Mouse (Mus musculus) lung, adult 2 months (tissue): ENCODE results near the gene Dennd2d.

Source experiments
- CTCF ChIP-seq: fragments of 200-500 bp; IDR thresholded peaks from 2 replicates; pipeline ENCODE4 v1.5.1; 2011; ENCODE audit warnings: mild to moderate bottlenecking, low read length, control low read depth; ENCODE audit not compliant: insufficient read depth
- POLR2A ChIP-seq: fragments of 200-500 bp; IDR thresholded peaks from 2 replicates; pipeline ENCODE4 v1.6.1; 2011; ENCODE audit warnings: low read depth, mild to moderate bottlenecking, control low read depth, low read length, borderline replicate concordance; ENCODE audit errors: extremely low read depth

DNA sequence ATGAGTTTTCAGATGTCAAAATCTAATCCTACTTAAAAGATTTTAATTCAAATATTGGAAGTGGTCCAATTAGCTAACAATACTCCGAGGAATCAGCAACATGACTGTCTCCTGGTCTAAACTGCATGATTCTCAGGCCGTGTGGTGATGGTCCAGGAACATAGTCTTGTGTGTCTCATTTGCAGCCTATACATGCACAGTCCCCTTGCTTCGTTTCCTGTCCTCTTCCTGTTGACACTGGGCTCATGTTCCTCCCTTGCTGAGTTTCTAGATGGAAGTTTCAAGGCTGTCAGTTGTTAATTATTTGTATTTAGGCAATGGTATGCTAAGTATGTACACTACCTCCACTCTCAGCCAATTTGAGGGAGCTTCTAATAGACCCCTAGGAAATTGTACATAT lies 14.8 kb downstream of the Dennd2d start:
- TF ChIP-seq POLR2A (no peak), CTCF (no peak)
